Mouse (Mus musculus) kidney, adult 2 months (tissue): ENCODE results near the gene Bptf.

Experiments used
- CTCF ChIP-seq: fragments of 200-500 bp; conservative IDR thresholded peaks from 2 replicates; pipeline ENCODE4 v1.5.1; 2011; ENCODE audit warnings: low read depth, mild to moderate bottlenecking, control low read depth, low read length, moderate library complexity, mixed read lengths; ENCODE audit not compliant: insufficient read depth, insufficient read length
- POLR2A ChIP-seq: fragments of 200-500 bp; IDR thresholded peaks from one replicate; pipeline ENCODE4 v1.6.1; 2011; ENCODE audit warnings: low read depth, low read length, control low read depth

DNA sequence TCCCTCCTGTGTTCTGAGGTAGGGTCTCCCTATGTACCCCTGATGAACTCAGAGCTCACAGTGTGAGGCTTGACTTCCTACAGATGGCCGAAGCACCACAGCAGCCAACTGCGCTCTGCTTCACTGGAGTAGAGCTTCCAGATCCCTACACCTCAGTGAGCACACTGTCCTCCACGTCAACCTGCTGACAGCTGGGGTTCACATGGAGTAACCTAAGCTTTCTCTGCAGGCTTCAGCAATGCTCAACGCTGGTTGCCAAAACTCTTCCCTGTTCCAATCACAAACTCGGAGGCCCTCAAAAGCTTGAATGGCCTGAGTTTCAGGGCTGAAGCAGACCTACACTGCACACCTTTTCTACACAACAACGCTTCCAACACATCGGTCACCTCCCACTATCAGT, 38.1 kb downstream of the Bptf start:
- no peak for TF ChIP-seq CTCF
- no peak for TF ChIP-seq POLR2A
